Mouse (Mus musculus): ENCODE results near the gene Tcaf3. TPM values are rescaled to one million over a fixed set of nuclear protein-coding genes. Genes with fewer than 3 reads are reported as not detected.

Gene Tcaf3
- total RNA-seq, 2 experiments from 2014 or later = not detected

DNA sequence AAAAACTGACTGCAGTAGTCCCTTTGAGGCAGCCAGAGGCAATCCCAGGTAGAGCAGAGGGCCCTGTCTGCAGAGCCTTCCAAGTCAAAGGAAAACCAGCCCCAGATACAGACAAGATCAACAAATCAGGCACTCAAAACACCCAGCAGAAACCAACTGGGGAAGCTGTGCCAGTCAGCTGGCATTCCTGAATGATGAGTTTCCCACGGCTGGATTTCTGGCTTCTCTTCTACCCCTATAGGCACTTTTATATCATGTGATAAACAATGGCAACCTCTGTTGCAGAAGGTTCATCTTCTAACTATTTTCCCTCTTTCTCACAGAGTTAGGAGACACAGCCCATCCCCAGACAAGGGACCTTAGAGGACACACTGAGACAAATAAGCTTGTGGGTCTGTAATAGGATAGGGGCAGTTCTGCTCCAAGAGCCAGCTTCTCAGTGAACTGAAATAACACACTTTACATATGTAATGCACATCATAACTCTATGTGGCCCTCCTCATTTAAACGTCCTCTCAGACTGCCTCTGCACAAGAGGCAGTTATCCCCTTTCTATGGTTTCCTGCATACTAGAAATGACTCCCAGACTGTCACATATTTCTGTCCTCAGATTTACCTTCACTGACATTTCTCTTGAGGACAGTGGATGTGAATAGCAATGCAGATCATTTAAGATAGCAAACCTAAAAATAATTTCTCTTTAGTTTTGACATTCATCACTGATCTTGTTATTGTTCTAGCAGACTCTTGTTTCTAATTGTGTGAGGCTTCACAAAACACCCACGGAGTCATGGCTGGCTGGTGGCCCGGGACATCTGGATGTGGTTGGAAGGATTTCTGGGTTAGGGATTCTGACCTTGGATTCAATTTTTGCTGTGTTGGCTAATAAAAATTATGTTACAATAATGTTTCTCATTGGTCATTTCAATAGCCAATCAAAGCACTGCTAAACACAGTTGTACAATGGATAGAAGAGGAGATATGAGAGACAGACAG lies 55.2 kb downstream of the Tcaf3 start:
- DNase-seq = peak; percentile 70

DNA sequence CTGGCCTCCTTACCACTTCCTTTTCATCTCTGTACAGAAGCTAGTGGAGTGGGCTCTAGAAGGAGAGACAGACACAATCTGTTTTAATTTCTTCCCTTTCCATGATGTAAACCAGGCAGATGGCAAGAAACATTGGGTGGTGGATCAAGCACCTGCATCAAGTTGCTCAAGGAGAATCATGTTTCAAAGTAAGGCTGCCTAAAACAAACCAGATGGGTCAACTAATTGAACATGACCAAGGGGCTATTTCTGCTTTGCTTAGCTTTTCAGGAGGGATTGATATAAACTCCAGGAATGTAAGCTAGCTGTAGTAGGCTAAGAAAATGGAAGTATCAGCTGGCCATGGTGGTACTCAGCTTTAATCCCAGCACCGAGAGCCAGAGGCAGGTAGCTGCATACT lies 56.8 kb downstream of the Tcaf3 start:
- DNase-seq = no peak

DNA sequence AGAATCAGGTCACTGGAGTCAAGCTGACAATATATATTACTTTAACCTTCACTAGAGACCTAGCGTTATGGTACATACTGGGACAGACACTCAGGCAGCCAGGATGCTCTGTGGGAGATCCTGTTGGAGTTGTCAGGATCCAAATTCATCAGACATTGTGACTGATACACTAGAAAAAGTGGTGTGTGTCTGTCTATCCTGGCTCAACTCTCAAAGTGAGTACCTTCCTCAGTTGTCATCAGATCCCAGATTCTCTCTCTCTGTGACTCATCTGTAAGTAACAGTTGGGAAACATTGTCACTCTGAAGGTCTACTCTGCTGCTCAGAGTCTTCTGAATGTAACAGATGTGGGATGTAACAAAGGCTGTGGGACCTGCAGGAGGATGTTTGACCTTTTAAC lies 57.8 kb downstream of the Tcaf3 start:
- DNase-seq = no peak

Other genes starting within 250 kb of the Tcaf3 start
- 10 to 100 TPM; 28.8 to 32.3 TPM for gene Zyx, start 248.1 kb downstream of the Tcaf3 start, total RNA-seq (2021)
- gene Epha1, start 224.4 kb downstream of the Tcaf3 start, total RNA-seq (2021) = under 1 TPM; 0.15 to 0.32 TPM
- gene Tas2r143, start 197.5 kb downstream of the Tcaf3 start, total RNA-seq (2021) = not detected
- gene Tas2r135, start 192.3 kb downstream of the Tcaf3 start, total RNA-seq (2021) = not detected
- gene Tas2r126, start 163.2 kb downstream of the Tcaf3 start, total RNA-seq (2021) = not detected
- not detected for gene Olfr458, start 132.5 kb downstream of the Tcaf3 start, total RNA-seq (2021)
- not detected for gene Olfr457, start 121.4 kb downstream of the Tcaf3 start, total RNA-seq (2021)
- gene Olfr456, start 110.5 kb downstream of the Tcaf3 start, total RNA-seq (2021) = not detected
- not detected for gene Olfr455, start 50.1 kb downstream of the Tcaf3 start, total RNA-seq (2021)
- gene Tcaf2, start 47.6 kb upstream of the Tcaf3 start, total RNA-seq (2021) = 1 to 10 TPM; 2.4 to 4.3 TPM
- 10 to 100 TPM in 1 of 2 experiments, 1 to 10 TPM in 1; 9.0 to 12.9 TPM for gene Tcaf1, start 112.4 kb upstream of the Tcaf3 start, total RNA-seq (2021)
- not detected for gene Olfr453, start 141.7 kb upstream of the Tcaf3 start, total RNA-seq (2021)
- not detected for gene Olfr38, start 158.7 kb upstream of the Tcaf3 start, total RNA-seq (2021)
- not detected for gene Olfr452, start 187.4 kb upstream of the Tcaf3 start, total RNA-seq (2021)
- gene Olfr450, start 214.2 kb upstream of the Tcaf3 start, total RNA-seq (2021) = not detected
- not detected for gene Olfr449, start 236.7 kb upstream of the Tcaf3 start, total RNA-seq (2021)

All from gastrocnemius, postnatal 25 days (tissue).